Mouse (Mus musculus) spleen, adult 12 weeks (tissue): ENCODE results near the gene Gramd1c.

Source experiments
- DNase-seq: peaks from one replicate; pipeline ENCODE4 v3.0.0; 2022; ENCODE audit warnings: low spot score

The Gramd1c gene

GRCm38 (mm10) chr16:44063025-44063894 is at the start of gene Gramd1c:
Gene Gramd1c (minus strand): TSS chr16:44063345.
- no peak for DNase-seq

- DNase-seq: no peak
Measured at GRCm38 (mm10) chr16:44109002-44109401, 45.9 kb upstream of the Gramd1c start.

- no peak for DNase-seq
Measured at GRCm38 (mm10) chr16:44105211-44105610, 42.1 kb upstream of the Gramd1c start.

DNA sequence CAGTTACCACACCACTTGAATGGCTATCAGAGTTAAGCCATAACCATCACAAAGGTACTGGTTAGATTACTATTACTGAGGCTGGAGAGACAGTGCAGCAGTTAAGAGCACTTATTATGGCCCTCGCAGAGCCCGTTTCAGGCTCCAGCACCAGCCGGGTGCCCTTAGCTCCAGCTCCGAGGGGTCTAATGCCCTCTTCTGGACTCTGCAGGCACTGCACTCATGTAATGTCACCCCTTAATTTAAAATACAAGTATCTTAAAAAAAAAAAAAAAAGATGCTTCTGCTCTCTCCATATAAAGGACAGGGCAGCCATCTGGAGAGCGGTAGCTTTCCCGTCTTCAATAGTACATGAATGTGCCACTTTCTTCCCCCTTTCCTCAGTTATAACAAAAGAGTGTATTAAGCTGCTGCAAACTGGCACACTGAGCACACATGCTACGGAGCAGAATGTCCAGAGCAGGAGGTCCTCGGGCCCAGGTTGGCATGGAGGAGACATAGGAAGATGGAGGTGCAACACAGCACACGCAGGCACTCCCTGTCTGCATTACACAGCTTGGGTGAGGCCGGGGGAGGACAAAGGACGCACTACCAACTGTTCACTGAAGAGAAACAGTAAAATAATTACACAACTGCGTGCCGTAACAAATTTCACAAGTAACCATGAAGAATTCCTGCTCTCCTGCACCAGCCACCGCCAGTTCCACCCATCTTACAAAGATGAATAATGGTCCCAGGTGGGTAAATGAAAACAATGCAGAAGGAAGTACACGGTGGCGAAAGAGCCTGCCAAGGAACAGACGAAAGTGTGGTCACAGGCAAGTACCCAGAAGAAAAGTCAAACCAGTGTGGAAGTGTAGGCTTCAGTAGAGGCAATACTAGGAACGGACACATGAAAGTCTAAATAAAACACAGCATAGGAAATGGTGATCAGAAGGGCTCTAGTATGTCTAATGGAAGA is 40.9 kb upstream of the Gramd1c start:
- DNase-seq: no peak

- DNase-seq: no peak
Measured at GRCm38 (mm10) chr16:44102925-44103324, 39.8 kb upstream of the Gramd1c start.

GRCm38 (mm10) chr16:44101181-44101710 is 38.1 kb upstream of the Gramd1c start:
- no peak for DNase-seq

GRCm38 (mm10) chr16:44099377-44099776 is 36.2 kb upstream of the Gramd1c start:
- no peak for DNase-seq

DNA sequence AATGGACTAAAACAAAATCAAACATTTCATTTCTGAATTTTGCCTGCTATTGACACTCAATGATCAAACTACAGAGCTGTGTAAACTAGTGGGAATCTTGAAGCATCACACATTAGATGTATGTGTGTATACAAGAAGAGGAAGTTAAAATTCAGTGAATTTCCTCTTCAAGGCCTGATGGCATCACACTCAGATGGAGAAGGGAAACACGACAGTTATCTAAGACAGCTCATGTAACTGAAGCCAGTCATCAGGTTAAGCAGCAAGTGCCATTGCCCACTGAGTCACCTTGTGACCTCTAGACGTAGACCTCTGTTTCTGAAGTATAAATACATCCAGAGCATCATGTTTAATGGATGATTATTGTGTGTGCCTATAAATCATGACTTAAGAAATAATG is 24.5 kb upstream of the Gramd1c start:
- DNase-seq: no peak

DNA sequence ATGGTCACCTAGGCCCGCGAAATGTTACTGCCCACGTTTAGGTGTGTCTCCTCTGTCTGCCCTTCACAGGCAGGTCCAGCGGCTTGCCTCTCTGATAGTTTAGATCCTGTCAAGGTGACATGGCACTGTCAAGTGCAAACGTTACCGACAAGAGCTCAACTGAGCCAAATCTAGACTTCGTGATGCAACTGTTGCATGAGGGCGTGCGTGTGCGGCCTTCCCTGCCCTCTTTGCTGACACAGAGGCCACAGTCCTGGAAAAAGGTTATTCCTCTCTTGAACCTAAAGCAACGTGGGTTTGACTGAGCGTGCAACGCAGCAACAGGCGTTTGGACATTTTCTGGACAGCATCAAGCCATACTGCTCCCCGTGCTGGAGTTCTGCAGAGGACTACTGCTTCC is 1.8 kb downstream of the Gramd1c start:
- no peak for DNase-seq

DNA sequence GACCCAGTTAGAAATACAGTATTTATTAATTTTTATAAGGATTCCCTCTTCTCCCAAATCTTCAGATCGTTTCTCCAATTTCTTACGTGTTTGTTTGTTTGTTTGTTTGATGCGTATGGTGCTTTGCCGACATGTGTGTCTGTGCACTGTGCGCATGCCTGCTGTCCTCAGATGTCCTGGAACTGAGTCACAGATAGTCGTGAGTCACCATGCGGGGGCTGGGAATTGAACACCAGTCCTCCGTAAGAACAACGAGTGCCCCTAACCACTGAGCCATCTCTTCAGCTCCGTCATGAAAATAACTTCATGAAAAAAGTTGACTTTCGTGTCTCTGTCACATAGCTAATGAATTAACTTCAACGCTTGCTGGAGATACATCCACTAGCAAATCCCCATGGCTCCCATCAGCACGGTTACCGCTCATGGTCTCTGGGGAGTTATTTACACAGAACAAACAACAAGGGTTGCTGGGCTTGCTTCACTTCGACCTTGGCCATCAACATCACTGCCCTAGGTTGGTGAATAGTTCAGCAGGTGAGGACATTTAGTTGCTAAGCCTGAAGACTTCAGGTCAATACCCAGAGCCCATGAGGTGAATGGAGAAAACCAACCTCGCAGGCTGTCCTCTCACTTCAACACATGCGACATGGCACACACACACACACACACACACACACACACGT is 2.4 kb downstream of the Gramd1c start:
- no peak for DNase-seq

GRCm38 (mm10) chr16:44058745-44059144 is 4.4 kb downstream of the Gramd1c start:
- DNase-seq: peak; percentile 28

GRCm38 (mm10) chr16:44055766-44056165 is 7.4 kb downstream of the Gramd1c start:
- DNase-seq: no peak

DNA sequence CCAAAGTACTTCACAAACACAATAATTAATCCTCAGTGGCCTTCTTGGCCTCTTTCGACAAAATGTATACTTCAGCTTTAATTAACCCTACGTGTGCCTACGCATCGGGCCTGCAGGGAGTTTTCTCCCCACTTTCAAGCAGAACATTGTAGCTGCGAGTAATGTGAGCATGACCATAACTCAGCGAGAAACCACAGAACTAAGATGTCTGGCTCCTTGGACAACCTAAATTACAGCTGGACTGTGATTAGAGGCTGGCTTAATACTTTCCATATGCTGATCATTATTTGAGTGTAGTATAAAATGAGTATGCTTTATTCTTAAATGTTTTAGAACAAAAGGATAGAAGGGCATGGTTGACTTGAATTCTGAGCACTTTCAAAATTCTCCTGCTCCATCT is 9.9 kb downstream of the Gramd1c start:
- DNase-seq: no peak

DNA sequence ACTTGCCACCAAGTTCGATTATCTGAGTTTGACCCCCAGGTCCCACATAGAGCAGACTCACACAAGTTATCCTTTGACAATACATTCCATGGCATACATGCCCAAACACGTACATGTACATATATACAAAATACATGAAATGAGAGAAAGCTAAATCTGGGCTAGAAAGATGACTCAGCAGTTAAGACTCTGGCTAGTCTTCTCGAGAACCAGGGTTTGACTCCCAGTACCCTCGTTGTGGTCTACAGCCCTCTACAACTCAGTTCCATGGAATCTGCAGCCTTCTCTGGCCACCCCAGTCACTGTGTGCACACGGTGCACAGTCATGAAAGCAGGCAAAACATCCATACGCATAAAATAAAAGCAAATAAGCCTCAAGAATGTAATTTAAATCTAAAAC is 10.8 kb downstream of the Gramd1c start:
- DNase-seq: no peak

- DNase-seq: no peak
Measured at GRCm38 (mm10) chr16:44050139-44050538, 13.0 kb downstream of the Gramd1c start.

- no peak for DNase-seq
Measured at GRCm38 (mm10) chr16:44039112-44039511, 24.0 kb downstream of the Gramd1c start.

DNA sequence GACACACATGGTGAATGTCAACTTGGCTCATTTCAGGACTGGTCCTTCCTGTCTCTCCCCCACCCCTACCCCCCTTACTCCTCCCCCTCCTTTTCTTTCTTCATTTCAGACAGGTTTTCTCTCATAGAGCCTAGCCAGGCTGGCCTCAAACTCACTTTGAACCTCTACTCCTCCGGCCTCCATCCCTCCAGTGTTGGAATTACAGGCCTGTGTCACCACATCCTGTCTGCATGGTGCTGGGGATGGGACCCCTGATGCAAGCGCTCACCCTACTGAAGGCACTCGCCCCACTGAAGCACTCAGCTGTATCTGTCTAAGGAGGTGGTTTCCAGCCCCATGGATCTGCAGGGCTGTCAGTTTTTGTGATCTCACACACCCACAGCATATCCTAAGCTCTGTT is 27.9 kb downstream of the Gramd1c start:
- DNase-seq: no peak

DNA sequence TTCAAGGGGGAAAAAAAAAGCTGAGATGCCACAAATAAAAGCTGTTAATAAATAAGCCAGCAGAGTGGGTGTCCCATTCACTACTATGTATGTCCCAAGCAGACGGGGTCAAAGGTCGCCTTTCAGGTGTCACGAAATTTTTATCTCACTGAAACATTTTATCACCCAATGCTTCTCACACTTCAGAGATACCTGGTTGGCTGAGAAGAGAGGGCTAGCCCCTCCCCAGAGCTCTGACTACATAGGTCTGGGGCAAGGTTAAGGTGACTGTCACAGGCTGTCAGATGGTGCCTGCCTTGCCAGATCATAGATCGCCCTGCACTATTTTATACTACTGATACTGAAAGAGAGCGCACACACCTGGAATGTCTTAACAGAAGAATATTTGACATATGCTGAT is 29.8 kb downstream of the Gramd1c start:
- no peak for DNase-seq

DNA sequence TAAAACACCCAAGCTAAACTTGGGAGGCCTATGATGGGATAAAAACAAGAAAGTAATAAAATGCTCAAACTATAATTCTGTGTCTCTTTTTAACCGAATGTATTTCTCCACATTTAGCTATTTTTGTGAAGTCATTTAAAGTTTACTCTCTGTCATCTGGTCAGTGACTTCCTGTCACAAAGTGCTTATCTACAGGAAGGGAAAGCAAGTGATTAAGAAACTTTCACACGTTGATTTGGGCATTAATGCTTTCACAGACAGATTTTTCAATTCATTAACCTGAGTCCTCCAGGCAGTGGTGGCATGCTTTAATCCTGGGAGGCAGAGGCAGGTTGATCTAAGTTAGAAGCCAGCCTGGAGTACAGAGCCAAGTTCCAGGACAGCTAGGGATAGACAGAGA is 33.9 kb downstream of the Gramd1c start:
- DNase-seq: no peak

- DNase-seq: no peak
Measured at GRCm38 (mm10) chr16:44026822-44027221, 36.3 kb downstream of the Gramd1c start.

GRCm38 (mm10) chr16:44026210-44026609 is 36.9 kb downstream of the Gramd1c start:
- DNase-seq: no peak

- DNase-seq: no peak
Measured at GRCm38 (mm10) chr16:44018986-44019548, 44.1 kb downstream of the Gramd1c start.
